Mouse (Mus musculus): ENCODE results near the gene Mocs1.
"Not testable (repeated sequence)": the region's sequence is repeated elsewhere in the genome, so short reads cannot be mapped to it uniquely, and the experiment has no call there.

The Mocs1 gene

GRCm38 (mm10) chr17:49433071-49433470 lies 4.9 kb downstream of the Mocs1 start:
- DNase-seq = no peak

- no peak for DNase-seq
Measured at GRCm38 (mm10) chr17:49434236-49434635, 6.1 kb downstream of the Mocs1 start.

GRCm38 (mm10) chr17:49435081-49435480 lies 6.9 kb downstream of the Mocs1 start:
- no peak for DNase-seq

GRCm38 (mm10) chr17:49436631-49437030 lies 8.5 kb downstream of the Mocs1 start:
- no peak for DNase-seq

GRCm38 (mm10) chr17:49437306-49437705 lies 9.1 kb downstream of the Mocs1 start:
- not testable (repeated sequence) for DNase-seq

GRCm38 (mm10) chr17:49438822-49439574 lies 10.8 kb downstream of the Mocs1 start:
- DNase-seq = peak; percentile 15

- DNase-seq = no peak
Measured at GRCm38 (mm10) chr17:49439706-49440105, 11.5 kb downstream of the Mocs1 start.

GRCm38 (mm10) chr17:49440331-49441130 lies 12.4 kb downstream of the Mocs1 start:
- DNase-seq = no peak

GRCm38 (mm10) chr17:49442841-49443240 lies 14.7 kb downstream of the Mocs1 start:
- DNase-seq = not testable (repeated sequence)

GRCm38 (mm10) chr17:49448570-49449229 lies 20.5 kb downstream of the Mocs1 start:
- no peak for DNase-seq

GRCm38 (mm10) chr17:49449230-49449608 lies 21.1 kb downstream of the Mocs1 start:
- DNase-seq = no peak

GRCm38 (mm10) chr17:49450922-49451321 lies 22.8 kb downstream of the Mocs1 start:
- DNase-seq = no peak

GRCm38 (mm10) chr17:49456334-49456733 lies 28.2 kb downstream of the Mocs1 start:
- DNase-seq = no peak

GRCm38 (mm10) chr17:49457833-49458232 lies 29.7 kb downstream of the Mocs1 start:
- no peak for DNase-seq

GRCm38 (mm10) chr17:49458386-49458785 lies 30.2 kb downstream of the Mocs1 start:
- DNase-seq = no peak

GRCm38 (mm10) chr17:49464884-49465283 lies 36.7 kb downstream of the Mocs1 start:
- DNase-seq = no peak

GRCm38 (mm10) chr17:49468223-49468622 lies 40.1 kb downstream of the Mocs1 start:
- peak; percentile 66 for DNase-seq

- DNase-seq = peak; percentile 76
Measured at GRCm38 (mm10) chr17:49472626-49473025, 44.5 kb downstream of the Mocs1 start.

- DNase-seq = no peak
Measured at GRCm38 (mm10) chr17:49474051-49474450, 45.9 kb downstream of the Mocs1 start.

- DNase-seq = no peak
Measured at GRCm38 (mm10) chr17:49475174-49475573, 47.0 kb downstream of the Mocs1 start.

GRCm38 (mm10) chr17:49477370-49477769 lies 49.2 kb downstream of the Mocs1 start:
- no peak for DNase-seq

- no peak for DNase-seq
Measured at GRCm38 (mm10) chr17:49481876-49482275, 53.7 kb downstream of the Mocs1 start.

- DNase-seq = no peak
Measured at GRCm38 (mm10) chr17:49484435-49484834, 56.3 kb downstream of the Mocs1 start.

GRCm38 (mm10) chr17:49489098-49489497 lies 60.9 kb downstream of the Mocs1 start:
- DNase-seq = no peak
